Mouse (Mus musculus): Measurements from ENCODE around the gene Ffar3. TPM values are rescaled to one million over a fixed set of nuclear protein-coding genes. Genes with fewer than 3 reads are reported as not detected.
A peak's percentile ranks its signal among the peaks of the same experiment; 100 is the strongest.

Ffar3 gene
- polyA plus RNA-seq, 1 experiment: not detected

DNA sequence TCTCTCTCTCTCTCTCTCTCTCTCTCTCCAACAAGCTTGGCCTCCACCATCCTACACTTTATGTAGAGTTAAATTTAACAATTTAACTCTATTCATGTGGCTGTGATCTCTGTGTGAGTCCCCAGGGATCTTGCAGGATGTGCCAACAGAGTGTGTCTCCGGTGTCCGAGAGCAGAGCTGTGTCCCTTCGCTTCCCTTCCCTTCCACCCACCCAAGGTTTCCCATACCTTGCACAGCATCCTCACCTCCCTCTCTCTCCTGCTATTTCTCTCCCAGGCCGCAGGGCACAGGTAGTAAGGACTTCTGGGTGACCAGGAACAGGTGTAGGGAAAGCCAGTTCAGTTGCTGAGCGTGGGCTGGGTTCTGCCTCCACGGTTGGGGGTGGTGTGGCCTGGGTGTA lies 23.0 kb upstream of the Ffar3 start:
- TF ChIP-seq CTCF (IDR thresholded peaks at IDR 0.05; ENCODE audit: borderline replicate concordance, extremely low read depth, insufficient read depth, insufficient read length) (no peak), POLR2A (IDR thresholded peaks at IDR 0.05; ENCODE audit: borderline replicate concordance, extremely low read depth, insufficient read depth, insufficient read length, poor library complexity, severe bottlenecking) (no peak)
- DNase-seq (ENCODE audit: low read depth): no peak

DNA sequence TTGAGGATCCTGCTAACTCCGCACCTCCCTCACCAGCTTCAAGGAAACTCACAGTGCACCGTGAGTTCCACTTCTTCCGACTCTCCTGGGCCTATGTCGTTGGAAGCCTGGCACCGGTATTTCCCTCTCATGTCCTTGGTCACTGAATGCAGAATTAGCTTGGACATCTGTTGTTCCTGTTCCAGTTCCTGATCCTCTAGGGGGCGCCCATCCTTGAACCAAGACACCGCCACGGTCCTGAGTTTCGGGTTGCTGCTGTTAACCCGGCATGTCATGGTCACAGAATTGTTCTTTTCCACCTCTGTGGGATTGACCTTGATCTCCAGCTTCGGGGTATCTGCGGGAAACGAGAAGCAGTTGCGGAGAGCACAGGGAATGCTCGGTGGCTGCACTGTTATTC lies 17.1 kb upstream of the Ffar3 start:
- TF ChIP-seq CTCF (IDR thresholded peaks at IDR 0.05; ENCODE audit: borderline replicate concordance, extremely low read depth, insufficient read depth, insufficient read length) (peak; percentile 72), POLR2A (IDR thresholded peaks at IDR 0.05; ENCODE audit: borderline replicate concordance, extremely low read depth, insufficient read depth, insufficient read length, poor library complexity, severe bottlenecking) (no peak)
- peak; percentile 75 for DNase-seq (ENCODE audit: low read depth)

DNA sequence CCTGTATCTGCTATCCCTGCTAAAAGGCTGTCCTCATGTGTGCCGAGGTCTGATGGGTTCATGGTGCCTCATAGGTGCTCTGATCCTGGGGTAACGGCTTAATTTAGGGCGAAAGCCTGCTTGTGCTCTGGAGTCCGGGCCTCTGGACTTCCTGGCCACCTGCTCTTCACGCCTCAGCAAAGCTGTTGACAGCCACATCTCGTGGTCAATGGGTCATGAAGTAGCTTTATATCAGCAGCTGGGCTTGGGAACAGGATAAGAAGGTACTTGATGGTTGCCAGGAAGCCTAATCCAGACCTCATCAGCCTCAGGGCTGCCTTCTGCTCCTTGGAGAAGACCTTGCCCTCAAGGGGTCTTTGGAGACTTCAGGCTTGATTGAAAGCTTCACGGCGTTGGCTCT lies 7.4 kb upstream of the Ffar3 start:
- no peak for TF ChIP-seq CTCF (IDR thresholded peaks at IDR 0.05; ENCODE audit: borderline replicate concordance, extremely low read depth, insufficient read depth, insufficient read length)
- DNase-seq (ENCODE audit: low read depth): no peak

DNA sequence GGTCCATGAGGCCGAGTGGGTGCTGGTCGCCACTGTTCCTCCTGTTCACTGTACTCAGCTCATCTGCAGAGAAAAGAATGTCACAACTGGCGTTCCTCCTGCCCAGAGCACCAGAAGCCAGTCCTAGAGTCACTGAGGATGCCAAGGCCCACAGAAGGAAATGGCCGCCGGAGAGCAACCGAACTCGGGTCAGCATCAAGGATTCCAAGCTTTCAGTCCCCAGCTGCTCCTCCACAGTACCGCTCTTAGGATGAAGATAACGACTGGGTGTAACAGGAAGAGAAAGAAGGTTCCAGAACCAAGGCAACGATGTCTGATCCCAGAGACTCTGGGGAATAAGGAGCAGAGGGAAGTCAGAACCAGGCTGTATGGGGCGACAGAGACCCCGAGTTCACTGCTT lies 5.5 kb upstream of the Ffar3 start, which contains the start of gene Ffar1:
TSS of gene Ffar1 (minus strand) at position 101 of the 400 bp plus-strand sequence.
- DNase-seq (ENCODE audit: low read depth): no peak
- no peak for TF ChIP-seq CTCF (IDR thresholded peaks at IDR 0.05; ENCODE audit: borderline replicate concordance, extremely low read depth, insufficient read depth, insufficient read length)
- no peak for TF ChIP-seq POLR2A (IDR thresholded peaks at IDR 0.05; ENCODE audit: borderline replicate concordance, extremely low read depth, insufficient read depth, insufficient read length, poor library complexity, severe bottlenecking)

DNA sequence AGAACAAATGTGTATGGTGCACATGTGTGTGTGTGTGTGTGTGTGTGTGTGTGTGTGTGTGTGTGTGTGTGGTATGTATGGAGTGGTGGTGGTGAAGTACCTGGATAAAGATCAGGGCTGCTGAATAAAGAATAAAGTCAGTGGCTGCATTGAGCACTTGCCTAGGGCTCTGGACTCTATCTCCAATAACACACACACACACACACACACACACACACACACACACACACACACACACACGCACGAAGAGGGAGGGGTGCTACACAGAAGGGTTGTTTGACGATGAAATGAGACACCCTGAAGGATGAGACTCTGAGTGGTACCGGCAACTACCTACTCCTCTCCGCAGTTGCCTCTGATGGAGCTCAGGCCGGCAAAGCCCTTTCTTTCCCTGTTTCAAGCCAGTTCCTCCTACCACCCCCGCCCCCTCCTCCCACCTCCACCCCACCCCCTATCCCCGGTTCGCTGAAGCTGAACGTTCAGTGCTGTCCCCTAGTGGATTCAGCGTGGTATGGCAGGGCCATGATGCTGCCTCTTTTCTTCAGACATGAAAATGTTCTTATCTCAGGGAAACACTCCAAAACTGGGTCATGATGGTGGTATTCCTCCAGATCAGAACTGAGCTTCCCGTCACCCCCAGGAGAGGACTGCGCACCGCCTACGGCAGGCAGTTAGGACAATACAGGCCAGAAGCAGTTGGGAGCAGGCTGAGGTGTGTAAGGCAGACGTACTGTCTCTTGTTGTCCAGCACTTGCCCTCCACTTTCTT lies 3.8 kb upstream of the Ffar3 start:
- TF ChIP-seq POLR2A (IDR thresholded peaks at IDR 0.05; ENCODE audit: borderline replicate concordance, extremely low read depth, insufficient read depth, insufficient read length, poor library complexity, severe bottlenecking) (no peak), CTCF (IDR thresholded peaks at IDR 0.05; ENCODE audit: borderline replicate concordance, extremely low read depth, insufficient read depth, insufficient read length) (peak; percentile 82; the same call in 1 of the 2 replicates)
- DNase-seq (ENCODE audit: low read depth): peak; percentile 84

DNA sequence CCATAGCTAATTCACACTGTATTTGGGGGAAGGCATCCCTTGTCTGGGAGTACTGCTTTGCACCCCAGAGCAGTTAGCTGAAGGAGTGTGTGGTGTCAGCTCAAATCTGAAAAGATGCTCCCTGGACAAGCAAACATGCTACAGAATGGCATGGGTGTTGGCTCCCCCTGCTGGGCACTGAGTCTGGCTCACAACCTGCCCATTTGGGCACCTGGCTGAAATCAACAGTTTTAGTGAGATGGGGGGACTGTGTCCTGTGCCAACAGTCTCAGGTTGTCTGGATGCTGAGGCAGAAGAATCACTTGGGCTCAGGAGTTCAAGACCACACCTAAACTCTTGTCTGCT lies 3.3 kb upstream of the Ffar3 start:
- no peak for TF ChIP-seq POLR2A (IDR thresholded peaks at IDR 0.05; ENCODE audit: borderline replicate concordance, extremely low read depth, insufficient read depth, insufficient read length, poor library complexity, severe bottlenecking)
- peak; percentile 86 for TF ChIP-seq CTCF (IDR thresholded peaks at IDR 0.05; ENCODE audit: borderline replicate concordance, extremely low read depth, insufficient read depth, insufficient read length)
- peak; percentile 85 for DNase-seq (ENCODE audit: low read depth)

DNA sequence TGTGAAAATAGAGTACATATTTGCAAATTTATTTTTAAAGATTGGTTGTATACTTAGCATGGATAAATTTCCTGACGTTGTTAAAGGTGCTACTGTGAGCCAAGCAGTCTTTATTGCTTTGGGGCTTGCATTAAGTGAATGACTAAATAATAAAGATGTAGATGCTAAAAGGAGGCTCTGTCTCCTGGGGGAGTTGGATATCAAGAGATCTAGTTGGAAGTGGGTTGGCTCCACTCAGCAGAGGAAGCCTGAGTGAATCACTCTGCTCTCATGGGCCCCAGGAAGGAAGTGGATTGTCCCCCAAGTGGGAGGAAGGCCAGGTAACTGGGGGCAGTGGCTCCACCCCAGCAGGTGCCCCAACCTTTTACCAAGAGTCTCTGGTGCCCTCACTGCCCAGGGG lies 1.8 kb upstream of the Ffar3 start:
- no peak for DNase-seq (ENCODE audit: low read depth)
- TF ChIP-seq POLR2A (IDR thresholded peaks at IDR 0.05; ENCODE audit: borderline replicate concordance, extremely low read depth, insufficient read depth, insufficient read length, poor library complexity, severe bottlenecking): no peak
- TF ChIP-seq CTCF (IDR thresholded peaks at IDR 0.05; ENCODE audit: borderline replicate concordance, extremely low read depth, insufficient read depth, insufficient read length): no peak

DNA sequence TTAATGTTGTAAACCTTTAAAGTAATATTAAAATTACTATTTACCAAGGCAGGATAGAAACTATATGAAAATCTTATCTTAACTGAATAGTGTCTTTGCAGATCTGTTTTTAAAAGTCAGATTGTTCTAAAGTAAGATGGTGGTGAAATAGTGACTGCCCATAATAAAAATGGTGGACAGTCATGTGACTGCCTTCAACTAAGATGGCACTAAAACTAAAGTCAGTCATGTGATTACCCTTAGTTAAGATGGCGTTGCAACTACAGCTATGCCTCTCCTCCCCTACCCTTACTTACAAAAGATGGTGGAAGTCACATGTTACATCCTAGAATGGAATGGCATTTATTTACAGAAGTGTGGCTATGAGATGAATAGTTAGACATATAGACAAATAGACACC lies 4.6 kb downstream of the Ffar3 start:
- no peak for DNase-seq (ENCODE audit: low read depth)
- no peak for TF ChIP-seq POLR2A (IDR thresholded peaks at IDR 0.05; ENCODE audit: borderline replicate concordance, extremely low read depth, insufficient read depth, insufficient read length, poor library complexity, severe bottlenecking)
- TF ChIP-seq CTCF (IDR thresholded peaks at IDR 0.05; ENCODE audit: borderline replicate concordance, extremely low read depth, insufficient read depth, insufficient read length): no peak

DNA sequence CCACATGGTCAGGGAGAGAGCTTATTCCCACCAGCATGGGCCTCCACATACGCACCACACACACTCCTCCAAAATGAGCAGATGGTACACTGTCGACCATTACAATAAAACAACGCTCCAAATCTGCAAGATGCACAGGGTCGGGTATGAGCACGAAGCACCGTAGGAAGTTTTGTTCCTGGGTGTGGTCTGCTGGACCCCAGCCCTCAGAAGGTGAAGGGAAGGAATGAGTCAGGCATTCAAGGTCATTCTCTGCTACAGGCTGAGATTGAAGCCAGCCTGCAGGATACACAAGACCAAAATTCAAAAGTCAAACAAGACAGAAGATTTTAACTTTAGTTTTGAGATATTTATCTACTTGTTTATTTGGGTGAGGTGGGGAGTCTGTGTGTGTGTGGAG lies 8.0 kb downstream of the Ffar3 start:
- no peak for TF ChIP-seq POLR2A (IDR thresholded peaks at IDR 0.05; ENCODE audit: borderline replicate concordance, extremely low read depth, insufficient read depth, insufficient read length, poor library complexity, severe bottlenecking)
- no peak for TF ChIP-seq CTCF (IDR thresholded peaks at IDR 0.05; ENCODE audit: borderline replicate concordance, extremely low read depth, insufficient read depth, insufficient read length)
- DNase-seq (ENCODE audit: low read depth): no peak

DNA sequence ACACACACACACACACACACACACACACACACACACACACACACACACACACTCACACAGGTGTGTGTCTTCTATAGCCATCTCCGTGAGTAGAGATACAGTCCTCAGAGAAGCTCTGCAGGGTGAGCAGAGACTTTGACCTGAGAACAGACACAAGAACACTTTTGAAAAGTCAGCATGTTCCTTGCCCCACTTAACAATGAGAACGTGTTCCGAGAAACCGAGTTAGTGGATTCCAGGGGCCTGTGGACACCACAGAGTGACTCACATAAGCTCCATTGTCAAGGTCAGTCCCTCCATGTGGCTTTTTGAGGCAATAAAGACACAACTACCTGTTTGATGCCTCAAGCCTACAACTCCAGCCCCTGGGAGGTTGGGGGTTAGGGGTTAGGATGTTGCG lies 8.6 kb downstream of the Ffar3 start:
- no peak for DNase-seq (ENCODE audit: low read depth)

DNA sequence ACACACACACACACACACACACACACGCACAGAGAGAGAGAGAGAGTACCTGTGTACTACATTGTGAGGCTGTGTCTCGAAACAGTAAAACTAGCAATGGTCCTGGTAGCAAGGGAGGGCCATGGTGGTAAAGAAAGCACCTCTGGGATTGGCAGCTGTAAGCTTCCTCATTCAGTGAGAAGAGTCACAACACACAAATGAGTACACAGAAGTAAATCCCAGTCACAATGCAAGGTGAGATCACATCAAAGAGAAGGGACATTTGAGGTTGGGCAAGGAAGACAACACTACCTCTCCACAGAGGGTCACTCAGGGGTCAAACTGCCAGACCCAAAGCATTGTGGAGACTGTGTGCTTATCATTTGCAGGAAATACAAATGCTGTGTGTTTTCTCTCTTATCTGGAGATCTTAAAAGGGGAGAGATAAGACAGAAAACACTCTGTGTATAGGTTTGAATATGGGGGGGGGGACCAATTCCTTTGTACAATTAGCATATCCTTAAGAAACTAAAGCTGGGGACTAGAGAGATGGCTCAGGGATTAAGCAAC lies 9.4 kb downstream of the Ffar3 start:
- no peak for TF ChIP-seq CTCF (IDR thresholded peaks at IDR 0.05; ENCODE audit: borderline replicate concordance, extremely low read depth, insufficient read depth, insufficient read length)
- TF ChIP-seq POLR2A (IDR thresholded peaks at IDR 0.05; ENCODE audit: borderline replicate concordance, extremely low read depth, insufficient read depth, insufficient read length, poor library complexity, severe bottlenecking): no peak
- DNase-seq (ENCODE audit: low read depth): no peak

More for the DNA sequence above, 8.6 kb downstream of the Ffar3 start:
- TF ChIP-seq CTCF (IDR thresholded peaks at IDR 0.05; ENCODE audit: borderline replicate concordance, extremely low read depth, insufficient read depth, insufficient read length): no peak
- no peak for TF ChIP-seq POLR2A (IDR thresholded peaks at IDR 0.05; ENCODE audit: borderline replicate concordance, extremely low read depth, insufficient read depth, insufficient read length, poor library complexity, severe bottlenecking)

DNA sequence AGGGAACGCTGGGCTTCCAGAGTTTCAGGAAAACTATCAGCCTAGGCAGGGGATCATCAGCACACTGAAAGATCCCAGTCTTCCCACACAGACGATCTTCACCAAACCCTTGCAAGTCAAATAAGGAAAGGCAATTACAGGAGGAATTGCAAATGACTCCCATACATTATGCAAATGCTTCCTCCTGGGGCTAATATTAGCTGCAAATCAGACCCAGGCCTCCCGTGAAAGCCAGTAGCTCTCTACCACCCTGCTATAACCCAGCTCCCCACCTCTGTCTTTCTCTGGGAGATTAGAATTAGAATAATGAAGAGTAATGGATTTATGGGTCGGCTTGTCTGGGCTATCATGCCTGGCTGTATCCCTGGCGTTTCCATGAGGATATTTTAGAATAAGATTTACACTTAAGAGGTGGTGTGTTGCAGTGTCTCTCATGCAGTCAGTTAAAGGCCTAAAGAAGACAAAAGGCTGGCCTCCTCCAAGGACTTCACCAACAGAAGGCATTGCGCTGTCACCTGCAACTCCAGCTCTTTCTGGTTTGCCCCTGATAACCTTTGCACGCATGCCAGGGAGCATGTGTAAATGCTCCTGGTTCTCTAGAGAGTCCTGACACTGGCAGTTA lies 11.2 kb downstream of the Ffar3 start:
- TF ChIP-seq POLR2A (IDR thresholded peaks at IDR 0.05; ENCODE audit: borderline replicate concordance, extremely low read depth, insufficient read depth, insufficient read length, poor library complexity, severe bottlenecking) (no peak), CTCF (IDR thresholded peaks at IDR 0.05; ENCODE audit: borderline replicate concordance, extremely low read depth, insufficient read depth, insufficient read length) (no peak)

More for the DNA sequence above, 11.2 kb downstream of the Ffar3 start:
- DNase-seq (ENCODE audit: low read depth): peak; percentile 72

Measured in brain, embryonic 14.5 days (tissue).